Mouse (Mus musculus): ENCODE measurements around the gene Matk.

Gene Matk

GRCm38 (mm10) chr10:81304597-81305238, 52.0 kb downstream of the Matk start:
- peak; percentile 79 to 85 for DNase-seq

DNA sequence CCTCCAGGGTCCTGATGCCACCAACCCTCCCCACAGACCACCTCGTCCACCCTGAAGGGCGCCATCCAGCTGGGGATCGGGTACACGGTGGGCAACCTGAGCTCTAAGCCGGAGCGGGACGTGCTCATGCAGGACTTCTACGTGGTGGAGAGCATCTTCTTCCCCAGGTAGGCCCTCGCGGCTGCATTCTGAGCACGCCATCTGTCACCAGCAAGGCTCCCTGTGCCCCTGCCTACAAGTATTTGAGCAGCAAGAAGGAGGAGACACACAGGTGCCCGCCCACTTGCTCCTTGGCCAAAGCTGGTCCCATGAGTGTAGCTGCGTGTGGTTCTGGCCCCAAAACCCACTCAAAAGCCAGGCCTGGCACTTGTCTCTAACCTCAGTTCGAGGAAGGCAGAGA, 52.9 kb downstream of the Matk start:
- peak; percentile 59 to 70 for DNase-seq

DNA sequence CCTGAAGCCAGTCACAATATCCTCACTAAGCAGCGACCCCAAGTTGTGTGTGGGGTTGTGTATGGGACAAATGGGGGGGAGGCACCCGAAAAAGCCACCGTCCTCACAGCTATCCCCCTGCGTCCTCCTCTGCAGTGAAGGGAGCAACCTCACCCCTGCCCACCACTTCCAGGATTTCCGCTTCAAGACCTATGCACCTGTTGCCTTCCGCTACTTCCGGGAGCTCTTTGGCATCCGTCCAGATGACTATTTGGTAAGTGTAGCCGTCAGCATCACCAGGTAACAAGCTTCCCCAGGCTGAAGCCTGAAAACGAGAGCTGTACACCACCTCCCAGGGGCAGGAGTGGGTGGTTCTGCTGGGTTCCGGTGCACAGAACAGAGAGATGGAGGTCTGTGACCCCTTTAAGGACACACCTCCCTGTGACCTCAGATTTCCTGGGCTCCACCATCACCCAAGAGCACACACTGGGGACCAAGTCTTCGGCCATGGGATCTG, 53.5 kb downstream of the Matk start:
- DNase-seq = peak in 1 of 2 experiments; percentile 43

GRCm38 (mm10) chr10:81306837-81307682, 54.3 kb downstream of the Matk start:
- no peak for DNase-seq

DNA sequence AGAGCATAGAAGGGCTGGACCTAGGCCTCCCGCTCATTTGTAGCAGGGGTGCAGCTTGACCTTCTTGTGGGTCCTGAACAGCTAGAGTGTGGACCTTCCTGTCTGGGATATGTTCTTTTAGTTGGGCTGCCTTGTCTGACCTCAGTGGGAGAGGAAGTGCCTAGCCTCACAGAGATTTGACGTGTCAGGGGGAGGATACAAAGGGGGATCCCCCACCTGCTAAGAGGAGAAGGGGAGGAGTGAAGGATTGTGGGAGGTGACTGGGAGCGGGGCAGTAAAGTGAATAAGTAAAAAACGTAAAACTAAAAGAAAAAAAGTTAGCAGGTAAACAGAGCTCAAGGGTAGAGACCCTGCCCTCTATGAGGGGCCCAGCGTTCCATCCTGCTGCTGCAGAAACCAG, 56.8 kb downstream of the Matk start:
- DNase-seq = no peak

Measured in cerebellum, postnatal 14 days (tissue).